8 mouse cellular contexts compared by ENCODE assay signal in genomic region chr10:42962181-42962601, GRCm38 (mm10).
DNase-seq lines count a peak whose midpoint lies in the region; ATAC-seq lines count a peak whose summit lies in the region.

No protein-coding gene starts in this region.

- no peaks in the 10 kb centered on the region for H3K9me3 ChIP-seq in heart, embryonic 12.5 days (replicated peaks)
- H3K9me3 ChIP-seq in megakaryocyte, embryonic 14.5 days: peaks cover 26% of the 10 kb centered on the region

- no peak overlapping the region for H3K4me2 ChIP-seq in heart, embryonic 12.5 days

- H3K4me1 ChIP-seq in heart, embryonic 12.5 days (replicated peaks): peaks cover 4% of the 10 kb centered on the region; the same call in 1 of the 2 replicates
- H3K4me1 ChIP-seq in megakaryocyte, embryonic 14.5 days: peaks cover 29% of the 10 kb centered on the region

- H3K4me3 ChIP-seq in heart, embryonic 12.5 days: no peak overlapping the region
- H3K4me3 ChIP-seq in megakaryocyte, embryonic 14.5 days (replicated peaks): peak overlapping the region; percentile 86

- H3K9ac ChIP-seq in heart, embryonic 12.5 days: no peak overlapping the region

- 76% methylated on average over 6 of the region's 6 CpGs for WGBS in heart, embryonic 12.5 days

- ATAC-seq in heart, embryonic 12.5 days (ENCODE audit: insufficient number of reproducible peaks, low FRiP score): no peak

- H3K36me3 ChIP-seq in heart, embryonic 12.5 days: no peaks in the 10 kb centered on the region
- H3K36me3 ChIP-seq in megakaryocyte, embryonic 14.5 days (replicated peaks; ENCODE audit: low read length): no peaks in the 10 kb centered on the region

- H3K27ac ChIP-seq in heart, embryonic 12.5 days (ENCODE audit: poor library complexity, severe bottlenecking): no peak overlapping the region

- H3K27me3 ChIP-seq in heart, embryonic 12.5 days (replicated peaks): peaks cover 4% of the 10 kb centered on the region
- peaks cover 7% of the 10 kb centered on the region for H3K27me3 ChIP-seq in megakaryocyte, embryonic 14.5 days (replicated peaks)

- peak; percentile 92 for DNase-seq in heart, adult 11 months
- DNase-seq in thymus, postnatal 0 days (ENCODE audit: low spot score): peak; percentile 47
- no peak for DNase-seq in thymus, adult 18-20 months
- DNase-seq in adrenal gland, adult 8-10 months: no peak
- no peak for DNase-seq in urinary bladder, postnatal 36 days (ENCODE audit: low spot score in 2 of 2)
- DNase-seq in adrenal gland, adult 2 months: no peak

Comparison
In these comparisons a context has a peak if more than half of its experiments do, and no peak if none do; other contexts are left out.
1. DNase-seq: peak in heart, adult 11 months (single experiment) and thymus, postnatal 0 days (single experiment); none in thymus, adult 18-20 months (0 of 2), adrenal gland, adult 8-10 months (single experiment), urinary bladder, postnatal 36 days (0 of 2) and adrenal gland, adult 2 months (single experiment).